Mouse (Mus musculus): ENCODE measurements around the gene Whamm.

The Whamm gene

GRCm38 (mm10) chr7:81597660-81598059 is 26.6 kb downstream of the Whamm start:
- no peak for DNase-seq (ENCODE audit: low spot score)

- DNase-seq (ENCODE audit: low spot score): no peak
Measured at GRCm38 (mm10) chr7:81599379-81600280, 28.6 kb downstream of the Whamm start.

DNA sequence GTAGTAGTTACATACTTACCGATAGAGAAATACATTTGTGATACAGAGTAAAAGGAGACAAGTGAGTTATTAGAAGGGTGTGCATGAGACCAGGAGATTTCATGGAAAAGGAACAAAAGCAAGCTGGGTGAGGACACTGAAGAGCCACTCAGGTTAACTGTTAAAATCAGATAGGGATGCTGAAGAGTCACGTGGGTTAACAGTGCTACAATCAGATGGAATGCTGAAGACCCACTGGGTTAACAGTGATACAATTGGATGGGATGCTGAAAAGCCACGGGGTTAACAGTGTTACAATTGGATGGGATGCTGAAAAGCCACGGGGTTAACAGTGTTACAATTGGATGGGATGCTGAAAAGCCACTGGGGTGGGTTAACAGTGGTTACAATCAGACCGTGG is 33.9 kb downstream of the Whamm start:
- DNase-seq (ENCODE audit: low spot score): no peak

GRCm38 (mm10) chr7:81605489-81605888 is 34.4 kb downstream of the Whamm start:
- no peak for DNase-seq (ENCODE audit: low spot score)

DNA sequence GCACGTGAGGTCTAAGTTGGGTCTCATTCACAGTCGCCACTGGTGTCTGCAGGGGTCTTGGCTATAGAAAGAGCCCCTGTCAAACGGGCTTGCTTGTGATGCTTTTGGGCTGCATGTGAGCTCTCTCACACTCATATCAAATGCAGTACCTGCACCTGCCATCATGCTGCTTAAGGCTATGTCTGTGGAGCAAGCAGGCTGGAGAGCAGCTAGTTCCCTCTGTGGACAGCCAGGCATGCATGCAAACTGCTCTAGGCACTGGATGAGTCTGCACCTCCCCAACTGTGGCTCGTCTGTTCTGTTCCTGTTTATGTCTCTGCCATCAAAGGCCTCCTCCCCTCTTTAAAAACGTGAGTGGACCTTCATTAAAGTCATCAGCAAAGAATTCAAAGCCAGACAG is 35.4 kb downstream of the Whamm start:
- DNase-seq (ENCODE audit: low spot score): no peak

- peak; percentile 42 for DNase-seq (ENCODE audit: low spot score)
Measured at GRCm38 (mm10) chr7:81610125-81610524, 39.1 kb downstream of the Whamm start.

DNA sequence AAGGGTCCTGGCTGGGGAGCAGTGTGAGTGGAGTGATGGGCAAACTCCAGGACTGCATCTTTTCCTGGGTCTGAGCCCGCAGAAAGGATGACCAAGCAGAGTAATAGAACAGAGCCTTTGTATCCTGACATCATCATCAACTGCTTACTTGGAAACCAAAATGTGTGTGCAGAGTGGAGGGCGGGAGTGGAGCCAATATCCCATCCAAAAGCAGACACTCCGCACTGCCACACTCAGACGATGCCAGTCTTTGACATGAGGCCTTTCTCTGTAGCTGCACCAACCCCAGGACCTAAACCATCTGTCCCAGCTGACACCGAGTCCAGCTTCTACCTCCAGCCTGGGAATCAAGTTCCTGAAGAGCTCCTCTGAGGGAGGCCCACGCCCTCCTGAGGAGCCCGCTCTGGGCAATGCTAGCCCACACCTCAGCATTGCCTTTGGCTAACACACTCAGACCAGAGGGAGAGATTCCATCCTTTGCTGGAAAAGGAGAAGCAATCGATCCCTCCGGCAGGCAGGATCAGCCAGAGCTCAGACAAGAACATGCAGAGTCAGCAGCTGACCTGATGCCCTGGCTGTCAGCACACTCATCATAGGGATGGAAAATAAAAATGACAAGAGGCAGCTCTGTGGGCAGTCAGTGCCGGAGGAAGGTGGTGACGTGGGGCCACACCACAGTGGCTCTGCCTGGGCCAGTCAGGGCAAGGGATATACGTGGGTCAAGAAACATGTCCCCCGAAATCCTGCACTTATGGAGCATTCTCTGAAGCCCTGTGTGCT is 42.0 kb downstream of the Whamm start:
- no peak for DNase-seq (ENCODE audit: low spot score)

- DNase-seq (ENCODE audit: low spot score): no peak
Measured at GRCm38 (mm10) chr7:81615031-81615430, 44.0 kb downstream of the Whamm start.

DNA sequence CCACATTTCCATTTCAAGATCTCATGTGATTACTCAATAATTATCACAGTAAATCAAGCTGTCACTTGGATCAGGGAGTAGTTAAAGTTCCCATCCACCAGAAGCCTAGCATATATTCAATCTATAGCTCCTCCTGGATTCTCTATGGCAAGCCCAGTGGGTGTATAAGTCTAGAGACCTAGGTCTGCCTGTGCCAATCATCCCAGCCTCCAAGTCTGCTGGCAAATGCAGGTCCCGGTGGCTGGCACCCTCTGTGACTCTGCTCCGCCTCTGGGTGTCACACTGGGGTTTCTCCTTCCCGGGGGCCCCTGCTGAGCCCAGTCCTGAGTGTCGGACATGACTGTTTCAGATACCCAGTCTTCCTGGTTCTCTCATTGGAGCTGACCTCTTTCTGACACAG is 51.7 kb downstream of the Whamm start:
- DNase-seq (ENCODE audit: low spot score): no peak

DNA sequence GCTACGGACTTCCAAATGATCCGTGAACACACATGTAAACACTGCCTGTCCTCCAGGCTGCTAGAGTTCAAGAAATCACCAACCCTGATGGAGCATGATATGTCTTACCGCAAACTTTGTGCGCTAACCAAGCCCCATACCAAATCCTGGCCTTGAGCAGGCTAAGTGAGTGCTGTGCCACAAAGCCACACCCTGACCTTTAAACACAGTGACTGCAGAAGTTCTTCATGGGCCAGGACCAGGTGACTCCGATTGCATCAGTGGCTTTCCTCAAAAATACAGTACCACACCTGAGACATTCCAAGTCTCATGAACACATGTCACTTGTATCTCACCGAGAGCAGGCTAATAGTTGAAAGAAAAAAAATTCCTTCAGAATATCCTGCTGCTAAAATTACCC is 52.7 kb downstream of the Whamm start:
- DNase-seq (ENCODE audit: low spot score): no peak

DNA sequence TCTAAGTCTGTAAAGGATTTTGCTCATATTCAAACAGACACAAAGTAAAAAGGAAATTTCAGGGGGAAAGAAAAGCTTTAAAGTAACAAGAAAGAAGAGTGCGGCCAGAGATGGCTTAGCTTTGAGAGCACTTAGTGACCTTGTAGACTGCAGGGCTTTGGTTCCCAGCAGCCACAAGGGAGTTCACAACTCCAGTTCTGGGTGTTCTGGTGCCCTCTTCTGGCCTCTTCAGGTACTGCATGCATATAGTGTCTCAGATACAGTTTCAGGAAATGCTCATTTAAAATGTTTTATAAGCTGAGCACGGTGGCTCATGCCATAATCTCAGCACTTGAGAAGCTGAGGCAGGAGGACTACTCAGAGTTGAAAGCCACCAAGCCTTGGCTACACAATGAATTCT is 55.4 kb downstream of the Whamm start:
- no peak for DNase-seq (ENCODE audit: low spot score)

GRCm38 (mm10) chr7:81631261-81631660 is 60.2 kb downstream of the Whamm start:
- no peak for DNase-seq (ENCODE audit: low spot score)

DNA sequence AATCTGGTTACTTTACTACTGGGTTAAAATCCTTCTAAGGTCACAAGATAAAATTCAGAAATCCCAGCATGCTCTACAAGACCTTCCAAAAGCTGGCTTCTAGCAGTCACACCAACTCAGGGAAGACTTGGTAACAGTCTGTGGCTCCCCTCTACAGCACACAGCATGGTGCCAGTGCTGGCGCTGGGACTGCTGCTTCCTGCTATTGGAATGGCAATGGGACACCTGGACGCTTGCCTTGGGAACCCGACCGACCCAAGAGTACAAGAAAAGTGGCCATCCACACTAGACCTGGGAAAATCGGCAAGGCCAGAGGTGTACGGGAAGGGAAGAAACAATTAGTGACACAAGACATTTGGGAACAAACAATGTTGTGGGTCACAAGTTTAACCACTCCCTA is 61.5 kb downstream of the Whamm start:
- no peak for DNase-seq (ENCODE audit: low spot score)

DNA sequence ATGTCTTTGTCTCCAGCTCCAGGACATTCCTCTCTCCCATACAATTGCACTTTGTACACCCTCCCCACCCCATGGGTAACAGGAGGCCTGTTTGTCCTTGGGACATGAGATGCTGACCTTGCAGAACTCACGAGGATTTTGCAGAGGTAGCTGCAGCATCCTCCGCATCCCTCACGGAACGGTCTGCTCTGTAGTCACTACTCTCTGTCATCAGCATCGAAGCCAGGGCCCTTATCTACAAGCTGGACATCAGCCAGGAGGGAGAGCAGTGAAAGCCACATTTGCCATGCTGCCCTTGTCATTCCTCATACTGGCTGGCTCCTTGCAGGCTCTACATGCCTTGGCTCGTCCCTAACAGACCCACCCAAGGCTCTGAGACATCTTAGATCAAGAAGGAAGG is 70.0 kb downstream of the Whamm start:
- no peak for DNase-seq (ENCODE audit: low spot score)

- DNase-seq (ENCODE audit: low spot score): no peak
Measured at GRCm38 (mm10) chr7:81644551-81645235, 73.6 kb downstream of the Whamm start.
